Mouse (Mus musculus) limb, embryonic 12.5 days (tissue): ENCODE results near the gene Magi2. TPM values are rescaled to one million over a fixed set of nuclear protein-coding genes. Genes with fewer than 3 reads are reported as not detected.

ENCODE experiments used
- ATAC-seq: fragments of 200-750 bp; cut with Nextera tagmentation; 2 replicates; pipeline ENCODE4 v1.8.0; 2017; ENCODE audit warnings: low read depth, moderate TSS enrichment; ENCODE audit not compliant: insufficient number of reproducible peaks, insufficient read depth, low FRiP score, low TSS enrichment
- H3K27ac ChIP-seq: fragments of 300-500 bp; sonication (generic); 2 replicates; pipeline ENCODE4 v1.5.1; 2016; ENCODE audit warnings: mild to moderate bottlenecking, moderate library complexity
- H3K27me3 ChIP-seq: fragments of 300-500 bp; sonication (generic); 2 replicates; pipeline ENCODE4 v1.6.1; 2016; ENCODE audit warnings: mild to moderate bottlenecking, moderate library complexity
- H3K36me3 ChIP-seq: fragments of 300-500 bp; sonication (generic); 2 replicates; pipeline ENCODE4 v1.6.1; 2016; ENCODE audit warnings: mild to moderate bottlenecking, moderate library complexity
- H3K4me1 ChIP-seq: fragments of 300-500 bp; sonication (generic); replicated peaks from 2 replicates; pipeline ENCODE4 v1.6.1; 2016
- H3K4me2 ChIP-seq: fragments of 300-500 bp; sonication (generic); 2 replicates; pipeline ENCODE4 v1.6.1; 2016; ENCODE audit warnings: mild to moderate bottlenecking, moderate library complexity
- H3K4me3 ChIP-seq: fragments of 300-500 bp; sonication (generic); replicated peaks from 2 replicates; pipeline ENCODE4 v1.5.1; 2016; ENCODE audit warnings: mild to moderate bottlenecking
- H3K9ac ChIP-seq: fragments of 300-500 bp; sonication (generic); replicated peaks from 2 replicates; pipeline ENCODE4 v1.6.1; 2016; ENCODE audit warnings: mild to moderate bottlenecking, moderate library complexity
- H3K9me3 ChIP-seq: fragments of 300-500 bp; sonication (generic); 2 replicates; pipeline ENCODE4 v1.6.1; 2016; ENCODE audit warnings: mild to moderate bottlenecking, moderate library complexity
- WGBS: fragments of 180-500 bp; shearing (Covaris S2); methylation state at CpG from one replicate; pipeline ENCODE4 v1.1.7; 2016; 5-methylcytosine and 5-hydroxymethylcytosine counted together
- polyA plus RNA-seq: library from polyadenylated mRNA; unstranded; fragments of >200 nt; fragmentation: Nextera tagmentation; extraction: Ambion mirVana; gene quantifications from 2 replicates; pipeline ENCODE4 v1.2.1, GENCODE M21; 2016

Gene Magi2
- polyA plus RNA-seq, 1 experiment from 2014 or later: 7.0 TPM

GRCm38 (mm10) chr5:20657056-20657455 lies 1430.2 kb downstream of the Magi2 start:
- H3K9me3 ChIP-seq: no peaks in the 10 kb centered on the region
- H3K4me2 ChIP-seq: no peak overlapping the region
- no peak overlapping the region for H3K4me3 ChIP-seq
- no peaks in the 10 kb centered on the region for H3K36me3 ChIP-seq
- H3K9ac ChIP-seq: no peak overlapping the region
- ATAC-seq: no peak
- H3K4me1 ChIP-seq: no peaks in the 10 kb centered on the region
- WGBS: 85% methylated on average over 5 of the region's 5 CpGs
- H3K27me3 ChIP-seq: 0 out of 2 replicates have a peak, but pooled peaks cover 3% of the 10 kb centered on the region
- H3K27ac ChIP-seq: no peak overlapping the region

DNA sequence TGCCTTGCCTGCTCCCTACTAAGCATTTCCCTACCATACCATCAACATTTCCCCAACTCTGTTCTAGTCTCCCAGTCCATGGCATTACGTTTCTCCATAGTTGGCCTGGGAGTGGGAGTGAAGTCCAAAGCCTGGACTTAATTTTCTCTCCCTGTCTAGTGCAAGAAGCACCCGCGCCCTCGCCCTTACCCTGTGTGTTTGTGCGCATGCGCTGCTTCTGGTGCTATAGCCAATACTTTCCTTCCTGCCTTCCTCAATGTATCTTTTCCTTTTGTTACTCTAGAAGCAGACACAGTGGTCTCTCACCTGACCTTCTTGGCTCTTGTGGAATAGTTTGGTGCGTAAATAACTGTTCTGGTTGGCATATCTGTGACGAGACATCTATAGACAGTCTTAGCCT lies 1440.8 kb downstream of the Magi2 start:
- H3K27ac ChIP-seq: no peak overlapping the region
- no peak overlapping the region for H3K4me3 ChIP-seq
- no peak overlapping the region for H3K4me2 ChIP-seq
- no peaks in the 10 kb centered on the region for H3K9me3 ChIP-seq
- WGBS: 94% methylated on average over 8 of the region's 8 CpGs
- H3K27me3 ChIP-seq: no peaks in the 10 kb centered on the region
- no peaks in the 10 kb centered on the region for H3K36me3 ChIP-seq
- H3K9ac ChIP-seq: no peak overlapping the region
- no peak for ATAC-seq
- no peaks in the 10 kb centered on the region for H3K4me1 ChIP-seq

GRCm38 (mm10) chr5:20668736-20669355 lies 1442.0 kb downstream of the Magi2 start:
- WGBS: 85% methylated on average over 10 of the region's 10 CpGs
- H3K27me3 ChIP-seq: no peaks in the 10 kb centered on the region
- no peak overlapping the region for H3K4me2 ChIP-seq
- ATAC-seq: no peak
- H3K36me3 ChIP-seq: no peaks in the 10 kb centered on the region
- no peak overlapping the region for H3K9ac ChIP-seq
- H3K9me3 ChIP-seq: no peaks in the 10 kb centered on the region
- H3K4me1 ChIP-seq: no peaks in the 10 kb centered on the region
- no peak overlapping the region for H3K27ac ChIP-seq
- no peak overlapping the region for H3K4me3 ChIP-seq

DNA sequence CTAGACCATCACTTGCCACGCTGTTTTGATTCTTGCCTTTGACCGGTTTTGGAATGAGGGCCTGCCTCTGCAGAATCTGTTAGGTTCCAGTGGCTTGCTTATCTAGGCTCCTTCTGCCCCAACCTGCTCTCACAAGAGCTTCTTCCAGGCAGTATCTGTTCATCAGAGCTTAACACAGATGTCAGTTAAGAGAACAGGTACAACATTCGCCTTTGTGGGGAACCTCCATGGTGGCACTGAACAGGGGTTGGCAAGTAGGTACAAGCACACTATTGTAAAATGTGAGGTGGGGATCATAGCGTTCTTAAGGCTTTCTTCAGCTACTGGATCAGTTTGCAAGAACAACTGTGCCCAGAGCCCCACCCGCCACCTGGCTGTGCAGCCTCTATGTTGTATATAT lies 1442.6 kb downstream of the Magi2 start:
- no peaks in the 10 kb centered on the region for H3K4me1 ChIP-seq
- no peak for ATAC-seq
- no peak overlapping the region for H3K4me3 ChIP-seq
- no peaks in the 10 kb centered on the region for H3K9me3 ChIP-seq
- H3K4me2 ChIP-seq: no peak overlapping the region
- no peak overlapping the region for H3K27ac ChIP-seq
- no peak overlapping the region for H3K9ac ChIP-seq
- H3K27me3 ChIP-seq: no peaks in the 10 kb centered on the region
- WGBS: 83% methylated on average over 5 of the region's 5 CpGs
- no peaks in the 10 kb centered on the region for H3K36me3 ChIP-seq

GRCm38 (mm10) chr5:20671826-20672225 lies 1445.0 kb downstream of the Magi2 start:
- Histone ChIP-seq H3K27me3 (no peaks in the 10 kb centered on the region), H3K9me3 (no peaks in the 10 kb centered on the region), H3K27ac (no peak overlapping the region), H3K4me1 (peaks cover 17% of the 10 kb centered on the region), H3K9ac (no peak overlapping the region), H3K36me3 (no peaks in the 10 kb centered on the region), H3K4me2 (no peak overlapping the region), H3K4me3 (no peak overlapping the region)
- ATAC-seq: no peak
- 32% methylated on average over 1 of the region's 1 CpGs for WGBS

- Histone ChIP-seq H3K4me3 (no peak overlapping the region), H3K27me3 (no peaks in the 10 kb centered on the region), H3K9ac (no peak overlapping the region), H3K9me3 (no peaks in the 10 kb centered on the region), H3K4me1 (peaks cover 19% of the 10 kb centered on the region), H3K27ac (no peak overlapping the region), H3K36me3 (no peaks in the 10 kb centered on the region), H3K4me2 (no peak overlapping the region)
- ATAC-seq: no peak
- WGBS: 45% methylated on average over 8 of the region's 8 CpGs
Observed at GRCm38 (mm10) chr5:20674523-20674922, 1447.7 kb downstream of the Magi2 start.

- Histone ChIP-seq H3K9ac (no peak overlapping the region), H3K27ac (no peak overlapping the region), H3K4me1 (peaks cover 19% of the 10 kb centered on the region), H3K9me3 (no peaks in the 10 kb centered on the region), H3K4me2 (no peak overlapping the region), H3K4me3 (no peak overlapping the region), H3K27me3 (no peaks in the 10 kb centered on the region), H3K36me3 (no peaks in the 10 kb centered on the region)
- no peak for ATAC-seq
Observed at GRCm38 (mm10) chr5:20675163-20675665, 1448.4 kb downstream of the Magi2 start.

GRCm38 (mm10) chr5:20676193-20676871 lies 1449.5 kb downstream of the Magi2 start:
- no peak overlapping the region for H3K27ac ChIP-seq
- 4% methylated on average over 7 of the region's 7 CpGs for WGBS

DNA sequence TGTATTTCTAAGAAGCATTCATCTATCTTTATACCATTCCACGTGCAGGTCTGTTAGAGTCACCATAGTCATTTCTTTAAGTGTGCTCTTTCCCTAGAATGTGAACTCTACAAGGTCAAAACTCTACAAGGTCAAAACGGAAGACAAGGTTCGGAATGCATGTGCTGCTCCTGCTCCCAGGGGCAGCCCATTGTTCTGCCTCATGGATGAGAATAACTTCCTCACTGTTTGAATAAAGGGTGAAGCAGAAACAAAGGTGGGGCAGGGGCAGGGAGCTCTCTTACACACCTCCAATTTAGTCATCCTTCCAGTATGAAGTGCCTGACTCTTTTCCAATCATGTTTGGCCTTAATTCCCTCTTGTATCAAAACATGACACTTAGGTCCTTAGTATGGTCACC lies 1450.4 kb downstream of the Magi2 start:
- ATAC-seq: no peak
- Histone ChIP-seq H3K9me3 (no peaks in the 10 kb centered on the region), H3K4me3 (no peak overlapping the region), H3K4me2 (no peak overlapping the region), H3K27me3 (no peaks in the 10 kb centered on the region), H3K4me1 (peaks cover 19% of the 10 kb centered on the region), H3K36me3 (no peaks in the 10 kb centered on the region), H3K9ac (no peak overlapping the region), H3K27ac (no peak overlapping the region)
- 75% methylated on average over 3 of the region's 3 CpGs for WGBS

More at GRCm38 (mm10) chr5:20676193-20676871, 1449.5 kb downstream of the Magi2 start:
- no peaks in the 10 kb centered on the region for H3K9me3 ChIP-seq
- ATAC-seq: peak; percentile 63; the same call in 1 of the 2 replicates
- H3K36me3 ChIP-seq: no peaks in the 10 kb centered on the region
- H3K4me1 ChIP-seq: peaks cover 19% of the 10 kb centered on the region
- no peak overlapping the region for H3K9ac ChIP-seq
- no peak overlapping the region for H3K4me3 ChIP-seq
- no peaks in the 10 kb centered on the region for H3K27me3 ChIP-seq
- peak overlapping the region; percentile 6; the same call in 1 of the 2 replicates for H3K4me2 ChIP-seq

- H3K4me1 ChIP-seq: peaks cover 19% of the 10 kb centered on the region
- no peaks in the 10 kb centered on the region for H3K9me3 ChIP-seq
- WGBS: 36% methylated on average over 3 of the region's 3 CpGs
Observed at GRCm38 (mm10) chr5:20678573-20678972, 1451.7 kb downstream of the Magi2 start.

GRCm38 (mm10) chr5:20679920-20680319 lies 1453.1 kb downstream of the Magi2 start:
- Histone ChIP-seq H3K27me3 (no peaks in the 10 kb centered on the region), H3K36me3 (no peaks in the 10 kb centered on the region), H3K4me1 (peaks cover 18% of the 10 kb centered on the region), H3K4me3 (no peak overlapping the region), H3K4me2 (no peak overlapping the region), H3K9ac (no peak overlapping the region), H3K27ac (no peak overlapping the region), H3K9me3 (no peaks in the 10 kb centered on the region)
- 93% methylated on average over 6 of the region's 6 CpGs for WGBS
- ATAC-seq: no peak

More at GRCm38 (mm10) chr5:20678573-20678972, 1451.7 kb downstream of the Magi2 start:
- H3K9ac ChIP-seq: no peak overlapping the region
- H3K36me3 ChIP-seq: no peaks in the 10 kb centered on the region
- H3K27ac ChIP-seq: no peak overlapping the region
- no peak for ATAC-seq
- no peak overlapping the region for H3K4me2 ChIP-seq
- no peak overlapping the region for H3K4me3 ChIP-seq
- no peaks in the 10 kb centered on the region for H3K27me3 ChIP-seq
